In genomic region chr2:68404274-68405162, GRCm38 (mm10) we compare ENCODE assay signal across 9 mouse cellular contexts.
DNase-seq lines count a peak whose midpoint lies in the region; ATAC-seq and TF ChIP-seq lines count a peak whose summit lies in the region.
"Had no signal": no experiment of that assay in that cellular context is flagged by ENCODE, and none has a peak within 500 bp of the region (broad histone marks: within the 10 kb centered on the region; RNA-seq: fewer than 3 reads in every experiment).

No protein-coding gene starts in this region.

- H3K36me3 ChIP-seq in embryonic facial prominence, embryonic 14.5 days (ENCODE audit: control insufficient read depth, insufficient read depth, low read length) = 0 out of 2 replicates have a peak, but pooled peaks cover 4% of the 10 kb centered on the region
- H3K36me3 ChIP-seq in hindbrain, postnatal 0 days (ENCODE audit: insufficient read depth, low read length) = no peaks in the 10 kb centered on the region
- peaks cover 3% of the 10 kb centered on the region; the same call in 1 of the 2 replicates for H3K36me3 ChIP-seq in midbrain, postnatal 0 days (ENCODE audit: insufficient read depth, low read length)

- 43% methylated on average over 18 of the region's 18 CpGs for WGBS in embryonic facial prominence, embryonic 14.5 days
- 34% methylated on average over 18 of the region's 18 CpGs for WGBS in hindbrain, postnatal 0 days
- WGBS in midbrain, postnatal 0 days = 38% methylated on average over 18 of the region's 18 CpGs

- TF ChIP-seq CTCF in layer of hippocampus, adult 2 months (conservative IDR thresholded peaks at IDR 0.05) = no peak
- no peak for TF ChIP-seq CTCF in hindbrain, postnatal 0 days (IDR thresholded peaks at IDR 0.05; ENCODE audit: low read depth)
- TF ChIP-seq CTCF in midbrain, postnatal 0 days (IDR thresholded peaks at IDR 0.05) = no peak

- peak overlapping the region; percentile 34; the same call in 1 of the 2 replicates for H3K9ac ChIP-seq in embryonic facial prominence, embryonic 14.5 days (ENCODE audit: low read depth, low read length)
- H3K9ac ChIP-seq in hindbrain, postnatal 0 days (replicated peaks; ENCODE audit: low read length) = no peak overlapping the region
- H3K9ac ChIP-seq in midbrain, postnatal 0 days (replicated peaks; ENCODE audit: low read length, poor library complexity, severe bottlenecking) = no peak overlapping the region

- peaks cover 35% of the 10 kb centered on the region for H3K4me1 ChIP-seq in embryonic facial prominence, embryonic 14.5 days (ENCODE audit: control insufficient read depth, insufficient read depth, low read length)
- H3K4me1 ChIP-seq in hindbrain, postnatal 0 days (ENCODE audit: insufficient read depth, low read length) = peaks cover 2% of the 10 kb centered on the region; the same call in 1 of the 2 replicates
- H3K4me1 ChIP-seq in midbrain, postnatal 0 days (ENCODE audit: insufficient read depth, low read length) = peaks cover 10% of the 10 kb centered on the region; the same call in 1 of the 2 replicates

- H3K9me3 ChIP-seq in embryonic facial prominence, embryonic 14.5 days (ENCODE audit: control insufficient read depth, low read length) = no peaks in the 10 kb centered on the region
- no peaks in the 10 kb centered on the region for H3K9me3 ChIP-seq in hindbrain, postnatal 0 days (ENCODE audit: low read length)
- H3K9me3 ChIP-seq in midbrain, postnatal 0 days (ENCODE audit: low read length) = no peaks in the 10 kb centered on the region

- peak overlapping the region; percentile 36; the same call in 1 of the 2 replicates for H3K27ac ChIP-seq in layer of hippocampus, adult 2 months
- no peak overlapping the region; the same call in 1 of the 2 replicates for H3K27ac ChIP-seq in embryonic facial prominence, embryonic 14.5 days (replicated peaks; ENCODE audit: low read depth, low read length)
- H3K27ac ChIP-seq in hindbrain, postnatal 0 days = no peak overlapping the region
- no peak overlapping the region for H3K27ac ChIP-seq in midbrain, postnatal 0 days (ENCODE audit: low read depth, low read length)

- no peak for ATAC-seq in embryonic facial prominence, embryonic 14.5 days (ENCODE audit: low read depth)
- ATAC-seq in hindbrain, postnatal 0 days = no peak
- ATAC-seq in midbrain, postnatal 0 days (ENCODE audit: low FRiP score) = no peak
- no peak for ATAC-seq in monocyte, adult 5-6 weeks (replicated peaks; ENCODE audit: insufficient number of reproducible peaks, low FRiP score, low TSS enrichment, poor library complexity, severe bottlenecking)

- DNase-seq in layer of hippocampus, adult 2 months (ENCODE audit: low spot score in 2 of 2) = no peak
- DNase-seq in layer of hippocampus, postnatal 14 days (ENCODE audit: low spot score in 2 of 2) = no peak
- peak; percentile 41 for DNase-seq in embryonic facial prominence, embryonic 14.5 days (ENCODE audit: low spot score)
- DNase-seq in hindbrain, postnatal 0 days (ENCODE audit: low spot score) = peak; percentile 38
- peak; percentile 33 for DNase-seq in midbrain, postnatal 0 days (ENCODE audit: low spot score)
- DNase-seq in MN1 (ENCODE audit: low spot score) = no peak
- DNase-seq in right cerebral cortex, postnatal 10 days (ENCODE audit: low spot score in 2 of 2) = no peak
- DNase-seq: adrenal gland, postnatal 10 days had no signal

- peak overlapping the region; percentile 46 for H3K4me2 ChIP-seq in embryonic facial prominence, embryonic 14.5 days (ENCODE audit: low read depth, low read length)
- H3K4me2 ChIP-seq in hindbrain, postnatal 0 days (ENCODE audit: low read depth, low read length) = peak overlapping the region; percentile 31; the same call in 1 of the 2 replicates
- 0 out of 2 replicates have a peak overlapping the region, but pooled peaks have one; percentile 20 for H3K4me2 ChIP-seq in midbrain, postnatal 0 days (ENCODE audit: low read depth, low read length, poor library complexity, severe bottlenecking)

- H3K4me3 ChIP-seq in layer of hippocampus, adult 2 months = peak overlapping the region; percentile 10; the same call in 1 of the 2 replicates
- peak overlapping the region; percentile 13 for H3K4me3 ChIP-seq in embryonic facial prominence, embryonic 14.5 days (ENCODE audit: low read depth, low read length)
- no peak overlapping the region for H3K4me3 ChIP-seq in hindbrain, postnatal 0 days (ENCODE audit: low read length)
- H3K4me3 ChIP-seq in midbrain, postnatal 0 days (ENCODE audit: low read depth, low read length) = no peak overlapping the region

- H3K27me3 ChIP-seq in embryonic facial prominence, embryonic 14.5 days (replicated peaks; ENCODE audit: control insufficient read depth, insufficient read depth, low read length) = no peaks in the 10 kb centered on the region
- no peaks in the 10 kb centered on the region for H3K27me3 ChIP-seq in hindbrain, postnatal 0 days (ENCODE audit: insufficient read depth, low read length)
- H3K27me3 ChIP-seq in midbrain, postnatal 0 days (ENCODE audit: insufficient read depth, low read length) = no peaks in the 10 kb centered on the region

Comparison
In these comparisons a context has a peak if more than half of its experiments do, and no peak if none do; other contexts are left out.
1. DNase-seq: peak in embryonic facial prominence, embryonic 14.5 days (single experiment), hindbrain, postnatal 0 days (single experiment) and midbrain, postnatal 0 days (single experiment); none in layer of hippocampus, adult 2 months (0 of 2), layer of hippocampus, postnatal 14 days (0 of 2), MN1 (single experiment) and right cerebral cortex, postnatal 10 days (0 of 2).
2. H3K4me3 ChIP-seq: peak in layer of hippocampus, adult 2 months (single experiment) and embryonic facial prominence, embryonic 14.5 days (single experiment); none in hindbrain, postnatal 0 days (single experiment) and midbrain, postnatal 0 days (single experiment).
3. Peak in every context shown above with its lines, with median percentiles within 50 percentile points of each other: H3K4me2 ChIP-seq.